16 mouse cellular contexts compared by ENCODE assay signal in the genomic region with DNA sequence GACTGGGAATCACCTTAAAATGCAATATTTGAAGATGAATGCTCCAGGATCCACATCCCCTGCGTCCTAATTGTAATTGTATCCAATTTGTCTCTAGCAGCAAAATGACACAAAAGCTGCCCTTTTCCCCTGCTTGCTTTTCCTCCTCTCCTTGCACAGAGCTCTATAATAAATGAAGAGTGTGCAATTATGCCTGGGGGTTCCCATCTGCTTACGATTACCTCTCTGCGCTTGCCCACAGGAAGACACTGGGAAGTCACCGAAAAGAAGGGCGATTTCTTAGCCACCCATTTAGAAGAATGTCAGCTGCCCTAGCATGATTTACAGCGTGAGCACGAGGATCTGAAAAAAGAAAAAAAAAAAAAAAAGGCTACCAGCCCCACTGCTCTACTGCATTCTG.
DNase-seq lines count a peak whose midpoint lies in the region; ATAC-seq and TF ChIP-seq lines count a peak whose summit lies in the region.
"Had no signal": no experiment of that assay in that cellular context is flagged by ENCODE, and none has a peak within 500 bp of the region (broad histone marks: within the 10 kb centered on the region; RNA-seq: fewer than 3 reads in every experiment).

No protein-coding gene starts in this region.

- H3K9ac ChIP-seq in forebrain, embryonic 12.5 days, result no peak overlapping the region
- no peak overlapping the region for H3K9ac ChIP-seq in forebrain, embryonic 13.5 days
- H3K9ac ChIP-seq in embryonic facial prominence, embryonic 13.5 days, result no peak overlapping the region
- H3K9ac ChIP-seq in hindbrain, postnatal 0 days (replicated peaks; ENCODE audit: low read length), result no peak overlapping the region
- H3K9ac ChIP-seq: liver, embryonic 12.5 days; stomach, embryonic 15.5 days had no signal

- DNase-seq in hindbrain, postnatal 0 days (ENCODE audit: low spot score), result peak; percentile 37
- DNase-seq in retina, embryonic 14.5 days (ENCODE audit: low spot score), result peak; percentile 22
- no peak for DNase-seq in adrenal gland, postnatal 10 days
- DNase-seq in lung, postnatal 14 days, result no peak
- DNase-seq in layer of hippocampus, postnatal 25 days (ENCODE audit: extremely low spot score in 1 of 2, low spot score in 1 of 2), result no peak
- DNase-seq: adrenal gland, postnatal 36 days; kidney, adult 2 months; kidney, postnatal 36 days; lung, postnatal 10 days; thymus, postnatal 14 days had no signal

- no peaks in the 10 kb centered on the region for H3K27me3 ChIP-seq in forebrain, embryonic 12.5 days
- H3K27me3 ChIP-seq in forebrain, embryonic 13.5 days, result no peaks in the 10 kb centered on the region
- no peaks in the 10 kb centered on the region for H3K27me3 ChIP-seq in embryonic facial prominence, embryonic 13.5 days
- H3K27me3 ChIP-seq in hindbrain, postnatal 0 days (ENCODE audit: insufficient read depth, low read length), result no peaks in the 10 kb centered on the region
- H3K27me3 ChIP-seq: liver, embryonic 12.5 days; stomach, embryonic 15.5 days had no signal

- WGBS in forebrain, embryonic 12.5 days, result 72% methylated on average over 7 of the region's 7 CpGs
- 75% methylated on average over 7 of the region's 7 CpGs for WGBS in forebrain, embryonic 13.5 days
- 18% methylated on average over 7 of the region's 7 CpGs for WGBS in embryonic facial prominence, embryonic 13.5 days
- 47% methylated on average over 7 of the region's 7 CpGs for WGBS in hindbrain, postnatal 0 days

- no peaks in the 10 kb centered on the region for H3K36me3 ChIP-seq in forebrain, embryonic 12.5 days (replicated peaks)
- H3K36me3 ChIP-seq in forebrain, embryonic 13.5 days (ENCODE audit: poor library complexity, severe bottlenecking), result no peaks in the 10 kb centered on the region
- H3K36me3 ChIP-seq in embryonic facial prominence, embryonic 13.5 days, result no peaks in the 10 kb centered on the region
- no peaks in the 10 kb centered on the region for H3K36me3 ChIP-seq in hindbrain, postnatal 0 days (ENCODE audit: insufficient read depth, low read length)
- H3K36me3 ChIP-seq: liver, embryonic 12.5 days; stomach, embryonic 15.5 days had no signal

- H3K27ac ChIP-seq in forebrain, embryonic 12.5 days, result no peak overlapping the region
- no peak overlapping the region for H3K27ac ChIP-seq in forebrain, embryonic 13.5 days
- no peak overlapping the region for H3K27ac ChIP-seq in embryonic facial prominence, embryonic 13.5 days
- no peak overlapping the region for H3K27ac ChIP-seq in hindbrain, postnatal 0 days
- H3K27ac ChIP-seq: liver, embryonic 12.5 days; stomach, embryonic 15.5 days had no signal

- no peaks in the 10 kb centered on the region for H3K4me1 ChIP-seq in forebrain, embryonic 12.5 days
- H3K4me1 ChIP-seq in forebrain, embryonic 13.5 days, result no peaks in the 10 kb centered on the region
- H3K4me1 ChIP-seq in embryonic facial prominence, embryonic 13.5 days, result peaks cover 8% of the 10 kb centered on the region; the same call in 1 of the 2 replicates
- H3K4me1 ChIP-seq in hindbrain, postnatal 0 days (ENCODE audit: insufficient read depth, low read length), result no peaks in the 10 kb centered on the region
- H3K4me1 ChIP-seq: liver, embryonic 12.5 days; stomach, embryonic 15.5 days had no signal

- no peak overlapping the region for H3K4me2 ChIP-seq in forebrain, embryonic 12.5 days
- H3K4me2 ChIP-seq in forebrain, embryonic 13.5 days, result no peak overlapping the region
- H3K4me2 ChIP-seq in embryonic facial prominence, embryonic 13.5 days, result peak overlapping the region; percentile 19
- 0 out of 2 replicates have a peak overlapping the region, but pooled peaks have one; percentile 7 for H3K4me2 ChIP-seq in hindbrain, postnatal 0 days (ENCODE audit: low read depth, low read length)
- H3K4me2 ChIP-seq: liver, embryonic 12.5 days; stomach, embryonic 15.5 days had no signal

- H3K9me3 ChIP-seq in forebrain, embryonic 12.5 days, result no peaks in the 10 kb centered on the region
- H3K9me3 ChIP-seq in forebrain, embryonic 13.5 days (replicated peaks), result no peaks in the 10 kb centered on the region
- H3K9me3 ChIP-seq in embryonic facial prominence, embryonic 13.5 days, result no peaks in the 10 kb centered on the region
- no peaks in the 10 kb centered on the region for H3K9me3 ChIP-seq in hindbrain, postnatal 0 days (ENCODE audit: low read length)
- H3K9me3 ChIP-seq: liver, embryonic 12.5 days; stomach, embryonic 15.5 days had no signal

- no peak for TF ChIP-seq CTCF in hindbrain, postnatal 0 days (IDR thresholded peaks at IDR 0.05; ENCODE audit: low read depth)

- no peak overlapping the region for H3K4me3 ChIP-seq in forebrain, embryonic 12.5 days (replicated peaks)
- H3K4me3 ChIP-seq in forebrain, embryonic 13.5 days, result no peak overlapping the region
- no peak overlapping the region for H3K4me3 ChIP-seq in embryonic facial prominence, embryonic 13.5 days
- H3K4me3 ChIP-seq in hindbrain, postnatal 0 days (ENCODE audit: low read length), result no peak overlapping the region
- H3K4me3 ChIP-seq: liver, embryonic 12.5 days; stomach, embryonic 15.5 days had no signal

- 0 out of 2 replicates have a peak, but pooled peaks have one; percentile 17 for ATAC-seq in forebrain, embryonic 12.5 days (ENCODE audit: low FRiP score)
- ATAC-seq in forebrain, embryonic 13.5 days, result no peak
- ATAC-seq in embryonic facial prominence, embryonic 13.5 days (ENCODE audit: insufficient number of reproducible peaks, insufficient read depth, low FRiP score, low TSS enrichment, low read depth), result no peak
- ATAC-seq in hindbrain, postnatal 0 days, result no peak
- ATAC-seq: activated CD4-positive, CD25-positive, alpha-beta regulatory T cell, adult 4 months; liver, embryonic 12.5 days had no signal

Comparison
In these comparisons a context has a peak if more than half of its experiments do, and no peak if none do; other contexts are left out.
1. H3K4me2 ChIP-seq: peak in embryonic facial prominence, embryonic 13.5 days (single experiment) and hindbrain, postnatal 0 days (single experiment); none in forebrain, embryonic 12.5 days (single experiment) and forebrain, embryonic 13.5 days (single experiment).
2. DNase-seq: peak in hindbrain, postnatal 0 days (single experiment) and retina, embryonic 14.5 days (single experiment); none in adrenal gland, postnatal 10 days (single experiment), lung, postnatal 14 days (single experiment) and layer of hippocampus, postnatal 25 days (0 of 2).